35 mouse cellular contexts compared by ENCODE assay signal in genomic region chr5:118598601-118599000, GRCm38 (mm10).
"Had no signal": no experiment of that assay in that cellular context is flagged by ENCODE, and none has a peak within 500 bp of the region (broad histone marks: within the 10 kb centered on the region; RNA-seq: fewer than 3 reads in every experiment).

No protein-coding gene starts in this region.

- H3K36me3 ChIP-seq: heart, embryonic 12.5 days; heart, embryonic 13.5 days; heart, embryonic 15.5 days; hindbrain, embryonic 10.5 days; hindbrain, embryonic 12.5 days; hindbrain, embryonic 13.5 days; hindbrain, embryonic 15.5 days; intestine, embryonic 15.5 days had no signal

- H3K9ac ChIP-seq: heart, embryonic 12.5 days; heart, embryonic 13.5 days; heart, embryonic 15.5 days; hindbrain, embryonic 12.5 days; hindbrain, embryonic 13.5 days; hindbrain, embryonic 14.5 days; hindbrain, embryonic 15.5 days; intestine, embryonic 15.5 days; kidney, embryonic 15.5 days had no signal

- H3K4me3 ChIP-seq: heart, embryonic 10.5 days; heart, embryonic 12.5 days; heart, embryonic 13.5 days; heart, embryonic 15.5 days; hindbrain, embryonic 10.5 days; hindbrain, embryonic 12.5 days; hindbrain, embryonic 13.5 days; hindbrain, embryonic 15.5 days; intestine, embryonic 15.5 days; kidney, embryonic 15.5 days; layer of hippocampus, adult 2 months; left cerebral cortex, adult 2 months had no signal

- H3K27ac ChIP-seq: heart, embryonic 10.5 days; heart, embryonic 13.5 days; heart, embryonic 15.5 days; hindbrain, embryonic 10.5 days; hindbrain, embryonic 12.5 days; hindbrain, embryonic 13.5 days; hindbrain, embryonic 14.5 days; hindbrain, embryonic 15.5 days; intestine, embryonic 15.5 days; kidney, embryonic 15.5 days; kidney, postnatal 0 days; layer of hippocampus, adult 2 months; left cerebral cortex, adult 2 months had no signal

- ATAC-seq: hindbrain, embryonic 16.5 days; inflammation-experienced regulatory T-cells, adult 6 months; intestine, embryonic 15.5 days; intestine, embryonic 16.5 days; intestine, postnatal 0 days had no signal

- H3K27me3 ChIP-seq: heart, embryonic 12.5 days; heart, embryonic 13.5 days; heart, embryonic 15.5 days; hindbrain, embryonic 12.5 days; hindbrain, embryonic 13.5 days; hindbrain, embryonic 15.5 days; intestine, embryonic 15.5 days; kidney, embryonic 15.5 days had no signal

- H3K9me3 ChIP-seq: heart, embryonic 10.5 days; heart, embryonic 12.5 days; heart, embryonic 13.5 days; heart, embryonic 15.5 days; hindbrain, embryonic 10.5 days; hindbrain, embryonic 12.5 days; hindbrain, embryonic 13.5 days; hindbrain, embryonic 15.5 days; intestine, embryonic 15.5 days; kidney, embryonic 15.5 days had no signal

- DNase-seq: heart, postnatal 10 days; heart, postnatal 14 days; heart, postnatal 36 days; heart, postnatal 4 days; kidney, adult 11 months; kidney, adult 18-20 months; kidney, adult 2 months; kidney, adult 8-10 months; kidney, adult 9 months; kidney, postnatal 10 days; kidney, postnatal 14 days; kidney, postnatal 25 days; kidney, postnatal 36 days; kidney, postnatal 4 days; layer of hippocampus, adult 9-11 months; layer of hippocampus, postnatal 36 days had no signal

- H3K4me2 ChIP-seq: heart, embryonic 11.5 days; heart, embryonic 12.5 days; heart, embryonic 13.5 days; heart, embryonic 15.5 days; hindbrain, embryonic 12.5 days; hindbrain, embryonic 13.5 days; hindbrain, embryonic 14.5 days; hindbrain, embryonic 15.5 days; intestine, embryonic 15.5 days; kidney, embryonic 15.5 days had no signal
